Mouse (Mus musculus): Measurements from ENCODE around the gene 1700025G04Rik. TPM values are rescaled to one million over a fixed set of nuclear protein-coding genes. Genes with fewer than 3 reads are reported as not detected.

1700025G04Rik gene
- polyA plus RNA-seq, 3 experiments from 2014 or later, result 0.84 to 1.9 (median 1.2) TPM

DNA sequence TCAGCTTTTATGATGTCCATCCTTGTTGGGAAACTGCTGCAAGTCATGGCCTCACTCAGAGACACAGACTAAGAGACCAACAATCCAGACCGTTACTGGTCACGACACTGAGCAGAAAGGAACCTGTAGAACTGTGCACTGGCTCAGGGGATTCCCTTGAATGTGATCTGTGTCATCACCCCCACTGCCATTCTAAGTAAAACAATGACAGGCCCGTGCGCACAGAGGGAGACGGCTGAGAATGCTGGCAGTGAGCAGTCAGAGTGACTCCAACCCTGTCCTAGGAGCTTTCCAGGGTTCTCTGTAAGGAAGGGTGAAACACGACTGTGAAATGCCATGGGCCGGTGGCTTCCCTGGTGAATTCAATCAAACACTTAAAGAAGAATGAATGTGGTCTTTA, 132.3 kb downstream of the 1700025G04Rik start:
- ATAC-seq, result no peak

DNA sequence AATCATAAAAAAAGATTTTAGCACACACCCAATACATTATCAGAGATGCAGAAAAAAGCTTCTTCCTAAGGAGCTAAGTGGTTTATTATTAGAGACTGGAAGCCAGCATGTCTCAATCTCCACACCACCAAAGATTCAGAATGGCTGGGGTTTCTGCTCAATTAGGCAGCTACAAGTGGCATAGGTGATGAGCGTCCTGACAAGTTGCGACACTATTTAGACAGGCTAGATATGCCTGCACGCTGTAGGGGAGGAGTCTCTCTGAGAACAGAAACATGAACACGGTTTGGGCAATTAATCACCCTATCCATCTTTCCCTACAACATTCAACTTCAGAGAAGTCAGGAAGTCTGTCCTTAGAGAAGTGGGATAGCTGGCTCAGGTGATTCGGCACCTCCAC, 134.1 kb downstream of the 1700025G04Rik start:
- ATAC-seq, result no peak

DNA sequence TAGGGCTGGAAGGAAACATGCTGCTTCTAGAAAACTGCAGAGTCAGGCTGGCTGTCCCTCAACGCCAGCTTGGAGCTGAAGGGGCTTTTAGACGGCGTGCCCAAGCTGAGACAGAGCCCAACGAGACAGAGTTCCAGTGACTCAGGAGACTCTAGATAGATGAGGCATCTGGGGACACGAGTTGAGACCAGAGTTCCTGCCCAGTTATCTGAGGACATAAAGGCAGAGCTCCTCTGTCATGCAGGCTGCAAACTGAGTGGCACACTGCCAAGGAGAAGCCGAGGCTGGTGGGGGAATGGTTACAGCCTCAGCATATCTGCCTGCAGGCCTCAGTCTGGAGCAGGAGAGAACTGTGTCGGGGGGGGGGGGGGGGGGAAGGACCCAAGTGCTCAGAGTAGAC, 136.4 kb downstream of the 1700025G04Rik start:
- ATAC-seq, result no peak

DNA sequence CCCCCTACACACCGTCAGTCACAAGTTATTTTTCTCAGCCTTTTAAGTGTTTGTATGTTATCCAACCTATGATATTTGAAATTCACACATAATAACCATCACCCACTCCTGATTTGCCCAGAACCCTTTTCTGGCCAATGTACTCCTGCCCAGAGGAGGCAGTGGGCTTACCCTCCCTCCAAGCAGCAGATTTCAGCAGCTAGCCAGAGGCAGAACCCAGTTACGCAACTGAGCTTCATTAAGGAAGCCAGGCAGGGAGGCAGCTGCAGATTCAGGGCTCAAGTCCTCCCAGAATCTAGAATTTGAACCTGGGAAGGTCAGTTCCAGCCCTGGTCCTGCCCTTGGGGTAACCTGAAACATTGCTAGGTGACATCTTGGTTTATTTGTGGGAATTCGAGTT, 141.9 kb downstream of the 1700025G04Rik start:
- ATAC-seq, result no peak

DNA sequence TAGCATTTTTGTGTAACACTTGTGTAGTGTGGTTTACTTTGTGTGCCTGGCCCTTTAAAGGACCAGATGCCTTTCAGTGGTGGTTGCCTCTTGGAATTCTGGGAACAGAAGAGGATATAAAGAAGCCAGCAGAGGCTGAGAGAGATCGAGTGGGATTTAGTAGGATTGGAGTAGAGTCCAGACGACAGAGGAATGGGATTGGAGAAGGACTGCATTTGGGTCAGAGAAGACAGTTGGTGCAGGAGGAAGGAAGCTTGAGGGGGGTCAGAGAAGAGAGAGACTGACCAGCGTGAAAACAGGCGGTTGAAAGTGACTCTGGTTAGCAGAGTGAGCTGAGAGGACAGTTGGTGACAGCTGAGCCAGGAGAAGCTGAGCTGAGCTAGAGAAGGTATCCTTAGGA, 142.4 kb downstream of the 1700025G04Rik start:
- no peak for ATAC-seq

DNA sequence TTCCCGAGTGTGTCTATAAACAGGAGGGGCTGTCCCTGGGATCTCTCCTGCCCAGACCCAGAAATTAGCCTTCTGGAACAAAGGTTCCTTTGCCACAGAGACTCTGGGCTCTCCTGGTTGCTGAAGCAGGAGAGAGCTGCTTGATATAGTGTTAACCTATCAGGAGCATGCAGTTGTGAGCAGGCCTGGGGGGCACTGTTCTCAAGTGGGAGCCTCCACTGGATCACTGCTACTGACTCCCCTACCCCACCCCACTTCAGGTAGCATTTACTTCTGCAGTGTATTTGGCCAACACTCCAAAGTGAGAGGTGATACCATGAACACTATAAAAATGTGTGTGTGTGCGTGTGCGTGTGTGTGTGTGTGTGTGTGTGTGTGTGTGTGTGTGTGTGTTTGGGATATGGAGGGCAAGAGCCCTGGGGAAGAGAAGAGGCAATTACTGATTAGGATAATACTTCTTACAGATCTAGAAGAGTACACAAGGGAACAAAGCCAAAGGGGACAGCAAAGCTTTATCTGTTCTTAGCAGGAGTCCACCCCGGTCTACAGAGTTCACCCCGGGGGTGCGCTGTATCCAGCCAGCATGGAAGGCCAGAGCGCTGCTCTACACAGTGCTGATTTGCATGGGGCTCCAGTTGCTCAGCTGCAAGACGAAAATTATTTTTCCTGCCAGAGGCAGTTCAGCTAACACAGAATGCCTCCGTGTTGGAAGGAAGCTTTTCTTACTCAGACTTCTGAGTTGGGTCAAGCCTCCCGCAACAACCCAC, 145.3 kb downstream of the 1700025G04Rik start:
- no peak for ATAC-seq

DNA sequence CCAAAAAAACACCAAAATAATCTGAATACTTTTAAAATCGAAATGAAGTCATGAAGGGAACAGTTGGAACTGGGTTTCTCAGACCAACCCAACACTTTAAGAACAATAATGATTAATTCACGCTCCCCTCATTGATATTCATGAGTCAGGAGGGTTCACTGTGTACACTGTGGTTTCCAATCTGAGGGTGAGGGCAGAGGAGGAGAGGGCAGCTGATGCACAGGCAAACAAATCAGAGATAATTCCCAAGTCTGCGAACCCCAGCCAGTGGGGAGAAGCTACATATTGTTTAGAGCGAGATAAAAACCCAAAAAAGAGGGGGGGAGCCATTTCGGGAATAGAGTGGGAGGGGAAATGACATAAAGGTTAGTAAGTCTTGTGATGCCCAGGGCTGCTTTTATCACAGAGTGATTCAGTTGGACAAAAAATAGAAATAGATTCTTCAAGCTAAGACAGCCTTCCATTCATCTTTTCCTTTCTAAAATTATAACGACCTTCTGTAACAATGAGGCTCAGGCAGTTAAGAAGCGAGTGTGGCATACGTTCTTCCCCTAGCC, 146.2 kb downstream of the 1700025G04Rik start:
- no peak for ATAC-seq

DNA sequence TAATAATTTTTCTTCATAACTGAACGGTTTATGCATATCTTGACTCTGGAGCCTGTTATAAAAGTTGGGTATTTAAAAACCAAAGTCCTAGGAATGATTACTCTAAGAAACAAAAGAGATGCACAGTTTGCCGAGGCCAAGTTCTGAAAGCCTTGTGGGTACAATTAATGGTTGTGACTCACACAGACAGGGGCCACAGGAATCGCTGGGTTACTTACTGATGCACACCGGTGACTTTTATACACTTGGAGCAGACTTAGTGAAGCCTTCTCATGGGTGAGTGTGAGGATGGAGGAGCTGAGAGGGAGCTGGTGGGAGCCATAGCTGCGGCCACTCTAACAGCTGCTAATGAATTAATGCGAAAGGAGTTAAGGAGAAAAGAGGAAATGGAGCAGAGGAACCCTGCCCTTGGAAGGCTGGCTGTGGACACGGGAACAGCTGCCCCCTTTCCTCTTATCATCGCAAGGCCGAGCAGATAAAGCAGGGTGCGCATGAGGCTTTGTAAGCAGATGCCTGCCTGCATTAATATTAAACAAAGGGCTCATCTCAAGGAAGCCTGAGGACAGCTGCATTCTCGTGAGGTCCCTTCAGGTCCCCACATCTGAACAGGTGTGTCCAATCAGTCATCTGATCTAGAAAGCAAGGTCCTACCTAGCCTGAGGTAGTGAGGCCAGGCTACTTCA, 146.8 kb downstream of the 1700025G04Rik start:
- no peak for ATAC-seq

DNA sequence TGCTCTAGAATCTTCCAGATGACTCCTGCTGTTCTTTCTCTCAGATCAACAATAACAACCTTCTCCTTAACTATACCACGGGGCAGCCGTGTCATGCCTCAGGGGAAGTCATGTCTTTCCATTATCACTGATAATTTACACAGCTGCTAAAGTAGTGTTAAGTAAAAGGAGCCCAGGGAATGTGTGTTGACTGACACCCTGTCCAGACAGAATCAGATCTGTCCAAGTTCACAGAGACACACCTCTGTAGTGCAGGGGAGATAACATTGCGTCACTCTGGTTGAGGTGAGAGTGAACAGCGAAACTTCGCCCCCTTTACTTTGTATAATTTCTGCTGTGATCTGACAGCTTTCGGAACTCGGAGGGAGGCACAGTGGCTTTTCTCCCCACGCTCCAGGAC, 149.9 kb downstream of the 1700025G04Rik start:
- ATAC-seq, result no peak

DNA sequence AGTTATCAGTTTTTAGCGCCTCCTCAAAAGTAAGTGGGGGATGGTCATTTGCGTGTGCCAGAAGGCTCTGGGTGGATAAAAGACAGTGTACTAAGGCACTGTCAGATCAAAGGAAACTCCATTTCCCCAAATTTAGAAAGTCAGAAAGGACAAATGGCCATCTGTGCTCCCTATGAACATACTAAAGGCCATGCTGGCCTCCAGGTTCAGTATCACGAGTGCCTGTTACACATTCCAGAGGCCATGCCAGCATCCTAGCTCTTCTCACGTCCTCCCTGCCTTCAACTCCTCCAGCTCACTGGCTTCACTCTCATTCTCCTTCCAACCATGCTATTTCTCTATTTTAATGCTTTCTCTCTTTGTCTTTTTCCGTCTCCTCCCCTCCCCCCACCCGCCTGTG, 150.4 kb downstream of the 1700025G04Rik start:
- no peak for ATAC-seq

DNA sequence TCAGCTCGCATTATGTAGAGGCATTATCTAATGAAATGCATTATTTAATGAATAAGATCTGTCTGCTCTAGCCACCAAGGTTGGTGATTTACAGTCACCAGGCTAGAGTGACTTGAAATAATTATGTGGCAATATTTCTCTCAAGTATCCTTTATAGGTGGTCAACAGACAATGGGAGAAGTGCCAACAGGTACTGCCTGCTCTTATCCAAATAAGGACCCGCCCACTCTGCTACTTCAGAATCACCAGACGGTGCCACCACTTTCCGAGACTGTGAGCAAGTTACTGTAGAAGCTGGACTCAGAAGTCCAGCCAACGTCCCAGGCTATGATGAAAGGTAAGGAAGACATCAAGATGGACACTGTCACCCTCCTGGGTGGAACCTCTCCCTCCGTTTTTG, 156.3 kb downstream of the 1700025G04Rik start:
- ATAC-seq, result no peak

DNA sequence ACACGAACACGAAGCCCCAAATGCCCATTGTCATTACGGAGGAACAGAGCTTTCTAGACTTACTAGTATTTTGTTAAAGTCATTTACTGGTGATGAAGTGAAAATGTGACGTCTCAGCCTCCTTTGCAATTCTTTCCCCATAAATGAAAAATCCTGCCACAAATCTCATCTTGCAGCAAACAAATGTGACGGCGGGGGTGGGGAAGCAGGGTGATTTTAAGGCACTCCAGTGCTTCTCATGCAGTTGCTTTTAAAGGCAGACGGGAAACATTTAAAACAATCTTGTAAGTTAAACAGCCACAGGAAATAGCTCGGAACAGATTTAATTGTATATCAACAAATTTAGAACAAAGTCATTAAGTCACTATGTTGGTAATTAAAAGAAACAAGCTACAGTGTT, 163.1 kb downstream of the 1700025G04Rik start:
- ATAC-seq, result no peak

DNA sequence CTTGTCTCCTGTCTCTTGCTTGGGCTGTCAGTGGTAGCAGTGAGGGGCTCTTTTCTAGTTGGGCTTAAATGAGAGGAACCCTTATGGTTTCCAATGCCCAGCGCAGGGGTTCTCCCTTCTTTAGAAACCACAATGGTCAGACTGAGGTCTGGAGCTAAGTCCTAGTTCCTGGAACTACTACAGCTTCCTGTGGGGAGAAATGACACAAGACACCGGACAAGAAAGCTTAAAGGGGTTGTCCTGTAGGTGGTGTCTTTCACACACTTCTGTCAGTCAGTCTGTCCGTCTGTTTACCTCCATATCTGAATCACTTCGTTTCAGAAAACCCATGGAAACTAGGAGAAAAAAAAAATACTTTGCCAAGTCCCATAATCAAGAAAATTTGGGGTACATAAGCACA, 163.8 kb downstream of the 1700025G04Rik start:
- no peak for ATAC-seq

DNA sequence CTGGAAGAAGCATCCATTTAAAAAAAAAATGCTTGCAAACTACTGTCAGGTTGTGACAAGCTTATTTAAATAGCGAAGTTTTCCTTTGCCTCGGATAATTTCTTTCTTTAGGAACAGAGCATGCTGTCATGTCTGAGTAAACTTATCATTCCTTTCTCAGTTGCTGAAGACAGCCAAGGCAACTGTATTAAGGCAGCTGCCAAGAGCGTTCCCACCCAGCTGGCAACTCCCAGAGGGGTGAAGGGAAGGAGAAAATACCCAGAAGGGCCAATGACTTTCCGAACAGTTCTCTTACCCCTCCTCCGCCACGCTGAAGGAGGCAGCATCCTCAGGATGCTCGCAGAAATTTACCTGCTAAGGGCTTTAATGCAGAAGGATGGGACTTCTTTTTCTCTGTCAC, 164.2 kb downstream of the 1700025G04Rik start:
- ATAC-seq, result no peak

DNA sequence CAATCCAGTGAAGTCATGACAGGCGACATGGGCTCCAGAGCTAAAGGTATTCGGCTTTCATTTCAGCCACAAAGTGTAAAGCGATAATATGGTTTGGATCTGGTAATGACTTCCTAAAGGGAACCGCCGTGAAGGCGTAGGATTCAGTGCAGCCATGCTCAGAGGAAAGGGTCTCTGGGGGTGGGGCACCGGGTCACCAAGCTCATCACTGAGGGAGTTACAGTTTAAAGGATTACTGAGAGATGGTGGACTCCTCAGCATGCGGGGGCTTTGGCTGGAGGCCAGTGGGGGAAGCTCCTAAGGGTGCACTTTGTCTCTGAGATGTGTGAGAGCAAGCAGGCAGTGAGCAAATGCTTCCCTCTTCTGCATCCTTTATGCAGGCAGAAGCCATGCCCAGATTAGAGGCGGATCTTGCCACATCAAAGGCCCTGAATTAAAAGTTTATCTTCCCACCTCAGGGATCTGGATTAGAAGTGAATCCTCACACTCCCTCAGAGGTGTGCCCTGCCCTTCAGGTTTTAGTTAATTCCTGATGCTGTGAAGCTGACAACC, 171.0 kb downstream of the 1700025G04Rik start:
- no peak for ATAC-seq

DNA sequence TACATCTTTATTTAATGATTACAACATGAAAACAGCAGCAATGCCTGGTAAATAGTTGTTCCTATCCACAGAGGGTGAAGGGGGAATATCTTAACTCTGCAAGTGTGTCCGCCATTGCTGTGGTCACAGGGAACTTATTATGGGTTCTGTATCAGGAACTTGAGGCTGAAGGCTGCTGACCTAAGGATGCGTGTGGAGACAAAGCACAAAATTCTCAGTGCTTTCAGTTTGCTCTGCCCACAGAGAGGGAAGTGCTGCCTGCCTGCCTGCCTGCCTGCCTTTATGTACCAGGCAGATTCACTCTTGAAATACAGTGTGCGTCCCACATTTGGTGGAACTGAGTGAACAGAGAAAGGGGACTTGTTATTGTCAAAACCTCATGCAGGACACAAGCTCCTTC, 172.2 kb downstream of the 1700025G04Rik start:
- no peak for ATAC-seq

DNA sequence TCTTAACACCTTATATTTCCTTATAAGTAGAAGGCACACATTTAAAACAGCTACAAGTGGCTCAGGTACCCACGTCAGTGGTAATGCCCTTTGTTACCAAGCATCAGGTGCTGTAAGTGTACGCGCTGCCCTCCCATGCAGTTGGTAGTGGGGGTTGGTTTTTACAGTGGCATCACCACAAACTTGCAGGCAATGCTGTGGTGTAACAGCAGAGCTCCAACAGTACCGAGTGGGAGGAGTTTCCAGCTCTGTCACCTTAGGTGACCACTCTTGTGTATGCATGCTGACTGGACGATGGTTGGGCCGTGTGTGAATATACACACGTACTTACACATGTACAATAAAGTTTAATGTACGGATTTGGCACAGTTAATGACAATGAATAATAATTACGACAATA, 175.4 kb downstream of the 1700025G04Rik start:
- ATAC-seq, result no peak

DNA sequence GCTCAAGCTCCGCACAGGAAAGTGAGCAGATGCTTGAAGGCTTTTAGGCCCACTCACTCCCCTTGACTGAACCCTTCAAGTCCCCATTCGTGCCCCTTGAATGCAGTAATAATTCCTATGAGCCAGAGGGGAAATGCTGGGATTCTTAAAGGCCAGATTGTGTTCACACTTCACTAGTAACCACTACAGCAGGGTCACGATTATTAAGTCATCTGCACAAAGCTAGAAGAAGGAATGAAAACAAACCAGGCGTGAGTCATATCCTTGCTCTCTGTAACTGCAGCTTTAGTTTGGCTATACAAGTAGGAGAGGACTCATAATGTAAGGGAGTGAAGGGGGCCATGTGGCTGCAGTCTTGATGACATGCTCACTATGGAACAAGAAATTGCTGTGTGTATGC, 182.9 kb downstream of the 1700025G04Rik start:
- ATAC-seq, result no peak

DNA sequence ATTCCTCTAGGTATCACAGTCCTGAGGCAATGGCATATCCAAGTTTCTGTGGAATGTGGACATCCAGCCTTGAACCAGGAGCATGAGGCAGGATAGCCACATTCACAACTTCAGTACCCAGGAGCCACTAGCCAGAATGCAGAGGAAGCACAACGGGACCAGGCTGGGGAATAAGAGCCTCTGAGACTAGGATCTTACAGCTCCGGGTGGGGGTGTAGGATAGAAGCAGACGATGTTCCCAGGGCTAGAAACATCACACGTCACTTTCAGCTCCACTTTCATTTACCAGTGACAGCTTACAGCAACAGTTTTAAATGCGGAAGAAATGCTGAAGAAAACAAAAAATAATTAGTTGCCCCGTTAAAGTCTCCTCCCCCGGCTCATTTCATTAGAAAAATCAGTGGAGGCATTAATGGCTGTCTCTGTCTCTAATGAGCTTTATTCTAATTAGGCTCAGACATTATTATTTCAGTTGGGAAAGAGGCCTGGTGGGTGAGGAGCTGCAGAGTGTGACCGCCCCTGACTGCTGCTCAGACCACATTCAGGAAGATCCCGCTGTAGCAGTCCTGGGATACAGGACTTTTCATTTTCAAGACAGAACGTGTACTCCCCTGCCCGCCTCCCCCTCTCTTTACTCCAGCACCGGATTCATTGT, 189.1 kb downstream of the 1700025G04Rik start:
- ATAC-seq, result no peak

DNA sequence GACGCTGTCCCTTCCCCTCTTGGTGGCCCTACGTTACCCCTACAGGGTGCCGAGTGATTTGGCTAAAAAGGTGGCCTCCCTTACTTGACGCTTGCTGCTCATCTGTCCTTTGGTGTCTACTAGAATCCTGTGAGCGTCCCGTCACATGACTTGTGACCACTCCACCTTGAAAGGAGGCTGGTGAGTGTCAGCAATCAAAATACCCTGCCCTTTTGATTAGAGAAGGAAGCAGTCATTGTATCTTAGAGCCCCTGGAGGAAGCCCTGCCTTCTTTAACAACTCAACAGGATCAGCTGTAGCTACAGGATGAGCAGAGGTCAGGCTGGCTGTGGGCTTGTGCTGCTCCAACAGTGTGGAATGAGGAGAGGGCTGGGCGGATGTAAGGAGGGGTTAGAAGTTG, 190.0 kb downstream of the 1700025G04Rik start:
- no peak for ATAC-seq

DNA sequence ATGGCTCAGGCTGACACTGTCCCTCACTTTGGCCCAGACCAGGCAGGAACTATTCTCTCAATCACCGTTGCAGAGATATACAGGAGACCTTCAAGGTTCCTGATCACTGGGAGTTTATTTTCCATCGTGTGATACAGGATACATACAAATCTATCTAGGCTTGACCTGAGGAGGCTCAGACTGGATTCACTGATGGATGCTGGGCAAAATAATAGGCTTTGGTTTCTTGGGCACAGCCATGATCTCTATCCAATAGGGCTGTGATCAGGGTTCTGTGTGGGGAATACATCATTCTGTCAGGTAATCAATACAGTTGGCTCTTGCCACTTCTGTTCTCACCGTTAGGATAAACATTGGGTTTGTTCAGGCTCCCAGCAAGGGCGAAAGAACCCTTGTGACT, 194.5 kb downstream of the 1700025G04Rik start:
- no peak for ATAC-seq

DNA sequence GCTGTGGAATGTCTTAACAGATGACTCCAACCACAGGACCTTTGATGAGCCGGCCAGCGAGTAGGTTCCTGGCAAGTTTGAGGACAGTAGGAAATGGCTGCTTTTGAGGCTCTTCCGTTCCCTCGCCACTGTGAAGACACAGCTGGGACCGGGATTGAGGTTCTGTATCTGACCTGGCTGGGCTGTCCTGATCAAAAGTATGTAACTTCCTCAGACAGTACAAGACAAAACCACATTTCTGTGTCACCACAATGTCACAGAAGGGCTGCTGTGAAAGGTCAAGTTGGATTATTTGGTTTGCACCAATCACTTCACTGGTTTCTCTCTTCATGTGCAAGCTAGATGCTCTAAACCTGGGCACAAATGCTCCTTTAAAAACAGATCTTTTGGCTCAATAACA, 195.9 kb downstream of the 1700025G04Rik start:
- ATAC-seq, result peak; percentile 63

DNA sequence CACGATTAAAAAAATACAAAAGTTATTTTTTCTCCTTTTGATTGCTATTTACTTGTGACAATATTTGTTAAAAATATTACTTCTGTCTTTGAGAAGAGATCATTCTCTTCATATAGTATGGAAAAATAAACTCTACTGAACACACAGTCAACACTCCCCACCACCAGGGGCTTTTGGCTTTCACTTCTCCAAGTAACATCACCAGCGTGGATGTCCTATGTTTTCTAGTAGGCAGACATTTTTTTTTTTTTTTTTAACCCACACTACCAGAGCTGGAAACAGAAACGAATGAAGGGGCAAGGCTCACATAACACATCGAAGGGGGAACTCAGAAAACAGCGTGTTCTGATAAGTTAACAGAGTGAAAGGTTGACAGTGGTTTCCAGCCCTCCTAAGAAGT, 197.9 kb downstream of the 1700025G04Rik start:
- no peak for ATAC-seq
